Mouse (Mus musculus): ENCODE measurements around the gene Pex14. TPM values are rescaled to one million over a fixed set of nuclear protein-coding genes. Genes with fewer than 3 reads are reported as not detected.
A peak's percentile ranks its signal among the peaks of the same experiment; 100 is the strongest.

The Pex14 gene
- polyA plus RNA-seq, 1 experiment from 2014 or later, result 29.0 TPM

- ATAC-seq (replicated peaks; ENCODE audit: insufficient number of reproducible peaks, low FRiP score, low TSS enrichment, low read depth) (no peak), DNase-seq (ENCODE audit: low spot score) (no peak)
- no peaks in the 10 kb centered on the region for H3K4me1 ChIP-seq (ENCODE audit: control insufficient read depth, insufficient read depth, low read length)
- no peak overlapping the region for H3K27ac ChIP-seq (replicated peaks; ENCODE audit: low read depth, low read length)
- H3K9me3 ChIP-seq (replicated peaks; ENCODE audit: control insufficient read depth, low read length), result no peaks in the 10 kb centered on the region
- 66% methylated on average over 12 of the region's 12 CpGs for WGBS
- H3K9ac ChIP-seq (replicated peaks; ENCODE audit: low read length), result no peak overlapping the region
- no peaks in the 10 kb centered on the region for H3K36me3 ChIP-seq (replicated peaks; ENCODE audit: control insufficient read depth, insufficient read depth, low read depth, low read length)
- H3K27me3 ChIP-seq (ENCODE audit: control insufficient read depth, insufficient read depth, low read length), result no peaks in the 10 kb centered on the region
- H3K4me2 ChIP-seq (ENCODE audit: low read depth, low read length), result no peak overlapping the region
- no peak overlapping the region for H3K4me3 ChIP-seq (ENCODE audit: low read depth, low read length)
These were observed 139.7 kb downstream of the Pex14 start for GRCm38 (mm10) chr4:148960011-148960410.

- DNase-seq (ENCODE audit: low spot score), result no peak
- no peak for ATAC-seq (replicated peaks; ENCODE audit: insufficient number of reproducible peaks, low FRiP score, low TSS enrichment, low read depth)
- WGBS, result 87% methylated on average over 14 of the region's 14 CpGs
- no peak overlapping the region for H3K4me2 ChIP-seq (ENCODE audit: low read depth, low read length)
- H3K9me3 ChIP-seq (replicated peaks; ENCODE audit: control insufficient read depth, low read length), result no peaks in the 10 kb centered on the region
- no peak overlapping the region for H3K4me3 ChIP-seq (ENCODE audit: low read depth, low read length)
- no peak overlapping the region for H3K9ac ChIP-seq (replicated peaks; ENCODE audit: low read length)
- H3K27me3 ChIP-seq (ENCODE audit: control insufficient read depth, insufficient read depth, low read length), result peaks cover 33% of the 10 kb centered on the region
- H3K36me3 ChIP-seq (replicated peaks; ENCODE audit: control insufficient read depth, insufficient read depth, low read depth, low read length), result no peaks in the 10 kb centered on the region
- peaks cover 18% of the 10 kb centered on the region for H3K4me1 ChIP-seq (ENCODE audit: control insufficient read depth, insufficient read depth, low read length)
- H3K27ac ChIP-seq (replicated peaks; ENCODE audit: low read depth, low read length), result no peak overlapping the region
These were observed 144.4 kb downstream of the Pex14 start for GRCm38 (mm10) chr4:148955131-148955813.

GRCm38 (mm10) chr4:148952328-148953222, 147.1 kb downstream of the Pex14 start:
- Histone ChIP-seq H3K27me3 (ENCODE audit: control insufficient read depth, insufficient read depth, low read length) (peaks cover 44% of the 10 kb centered on the region), H3K9me3 (replicated peaks; ENCODE audit: control insufficient read depth, low read length) (no peaks in the 10 kb centered on the region), H3K4me3 (ENCODE audit: low read depth, low read length) (peak overlapping the region; percentile 39), H3K4me1 (ENCODE audit: control insufficient read depth, insufficient read depth, low read length) (peaks cover 21% of the 10 kb centered on the region), H3K9ac (replicated peaks; ENCODE audit: low read length) (peak overlapping the region; percentile 41), H3K36me3 (replicated peaks; ENCODE audit: control insufficient read depth, insufficient read depth, low read depth, low read length) (no peaks in the 10 kb centered on the region), H3K27ac (replicated peaks; ENCODE audit: low read depth, low read length) (no peak overlapping the region), H3K4me2 (ENCODE audit: low read depth, low read length) (peak overlapping the region; percentile 79)
- WGBS, result 2% methylated on average over 69 of the region's 69 CpGs
- DNase-seq (ENCODE audit: low spot score) (peak; percentile 27), ATAC-seq (replicated peaks; ENCODE audit: insufficient number of reproducible peaks, low FRiP score, low TSS enrichment, low read depth) (peak; percentile 44; the same call in 1 of the 2 replicates)

GRCm38 (mm10) chr4:148951821-148952291, 147.8 kb downstream of the Pex14 start:
- peaks cover 21% of the 10 kb centered on the region for H3K4me1 ChIP-seq (ENCODE audit: control insufficient read depth, insufficient read depth, low read length)
- WGBS, result 2% methylated on average over 42 of the region's 44 CpGs
- peak overlapping the region; percentile 39 for H3K4me3 ChIP-seq (ENCODE audit: low read depth, low read length)
- DNase-seq (ENCODE audit: low spot score), result peak; percentile 43
- H3K27me3 ChIP-seq (ENCODE audit: control insufficient read depth, insufficient read depth, low read length), result peaks cover 44% of the 10 kb centered on the region
- no peak overlapping the region for H3K27ac ChIP-seq (replicated peaks; ENCODE audit: low read depth, low read length)
- H3K36me3 ChIP-seq (replicated peaks; ENCODE audit: control insufficient read depth, insufficient read depth, low read depth, low read length), result no peaks in the 10 kb centered on the region
- H3K4me2 ChIP-seq (ENCODE audit: low read depth, low read length), result peak overlapping the region; percentile 79
- 0 out of 2 replicates have a peak, but pooled peaks have one; percentile 15 for ATAC-seq (replicated peaks; ENCODE audit: insufficient number of reproducible peaks, low FRiP score, low TSS enrichment, low read depth)
- H3K9me3 ChIP-seq (replicated peaks; ENCODE audit: control insufficient read depth, low read length), result no peaks in the 10 kb centered on the region
- H3K9ac ChIP-seq (replicated peaks; ENCODE audit: low read length), result peak overlapping the region; percentile 41

- Histone ChIP-seq H3K9ac (replicated peaks; ENCODE audit: low read length) (no peak overlapping the region), H3K27ac (replicated peaks; ENCODE audit: low read depth, low read length) (no peak overlapping the region), H3K36me3 (replicated peaks; ENCODE audit: control insufficient read depth, insufficient read depth, low read depth, low read length) (no peaks in the 10 kb centered on the region), H3K9me3 (replicated peaks; ENCODE audit: control insufficient read depth, low read length) (no peaks in the 10 kb centered on the region), H3K4me1 (ENCODE audit: control insufficient read depth, insufficient read depth, low read length) (peaks cover 21% of the 10 kb centered on the region), H3K4me2 (ENCODE audit: low read depth, low read length) (no peak overlapping the region; the same call in 1 of the 2 replicates), H3K4me3 (ENCODE audit: low read depth, low read length) (no peak overlapping the region), H3K27me3 (ENCODE audit: control insufficient read depth, insufficient read depth, low read length) (peaks cover 44% of the 10 kb centered on the region)
- DNase-seq (ENCODE audit: low spot score) (peak; percentile 79), ATAC-seq (replicated peaks; ENCODE audit: insufficient number of reproducible peaks, low FRiP score, low TSS enrichment, low read depth) (0 out of 2 replicates have a peak, but pooled peaks have one; percentile 9)
- WGBS, result 33% methylated on average over 25 of the region's 25 CpGs
These were observed 148.6 kb downstream of the Pex14 start for GRCm38 (mm10) chr4:148950932-148951650.

- no peak for ATAC-seq (replicated peaks; ENCODE audit: insufficient number of reproducible peaks, low FRiP score, low TSS enrichment, low read depth)
These were observed 149.2 kb downstream of the Pex14 start for GRCm38 (mm10) chr4:148950487-148950886.

GRCm38 (mm10) chr4:148947833-148948388, 151.8 kb downstream of the Pex14 start:
- H3K4me3 ChIP-seq (ENCODE audit: low read depth, low read length), result no peak overlapping the region
- H3K9me3 ChIP-seq (replicated peaks; ENCODE audit: control insufficient read depth, low read length), result no peaks in the 10 kb centered on the region
- H3K27me3 ChIP-seq (ENCODE audit: control insufficient read depth, insufficient read depth, low read length), result peaks cover 35% of the 10 kb centered on the region
- DNase-seq (ENCODE audit: low spot score) (peak; percentile 39), ATAC-seq (replicated peaks; ENCODE audit: insufficient number of reproducible peaks, low FRiP score, low TSS enrichment, low read depth) (no peak)
- no peaks in the 10 kb centered on the region for H3K36me3 ChIP-seq (replicated peaks; ENCODE audit: control insufficient read depth, insufficient read depth, low read depth, low read length)
- H3K4me2 ChIP-seq (ENCODE audit: low read depth, low read length), result no peak overlapping the region
- H3K9ac ChIP-seq (replicated peaks; ENCODE audit: low read length), result no peak overlapping the region
- WGBS, result 38% methylated on average over 10 of the region's 10 CpGs
- H3K4me1 ChIP-seq (ENCODE audit: control insufficient read depth, insufficient read depth, low read length), result peaks cover 20% of the 10 kb centered on the region
- no peak overlapping the region for H3K27ac ChIP-seq (replicated peaks; ENCODE audit: low read depth, low read length)

More at GRCm38 (mm10) chr4:148950487-148950886, 149.2 kb downstream of the Pex14 start:
- Histone ChIP-seq H3K4me2 (ENCODE audit: low read depth, low read length) (no peak overlapping the region; the same call in 1 of the 2 replicates), H3K36me3 (replicated peaks; ENCODE audit: control insufficient read depth, insufficient read depth, low read depth, low read length) (no peaks in the 10 kb centered on the region), H3K4me3 (ENCODE audit: low read depth, low read length) (no peak overlapping the region), H3K27me3 (ENCODE audit: control insufficient read depth, insufficient read depth, low read length) (peaks cover 44% of the 10 kb centered on the region), H3K9ac (replicated peaks; ENCODE audit: low read length) (peak overlapping the region; percentile 6; the same call in 1 of the 2 replicates), H3K9me3 (replicated peaks; ENCODE audit: control insufficient read depth, low read length) (no peaks in the 10 kb centered on the region), H3K27ac (replicated peaks; ENCODE audit: low read depth, low read length) (no peak overlapping the region), H3K4me1 (ENCODE audit: control insufficient read depth, insufficient read depth, low read length) (peaks cover 21% of the 10 kb centered on the region)
- DNase-seq (ENCODE audit: low spot score), result no peak
- WGBS, result 80% methylated on average over 6 of the region's 6 CpGs
